Mouse (Mus musculus) stomach, postnatal 0 days (tissue): Measurements from ENCODE around the gene Ccdc172.

Experiments
- CTCF ChIP-seq: IDR thresholded peaks from 2 replicates; pipeline ENCODE4 v1.5.1; 2016; ENCODE audit warnings: antibody characterized with exemption, low read depth, mild to moderate bottlenecking, moderate library complexity
- EP300 ChIP-seq: optimal IDR thresholded peaks from 2 replicates; pipeline ENCODE3; 2016; ENCODE audit warnings: antibody characterized with exemption

DNA sequence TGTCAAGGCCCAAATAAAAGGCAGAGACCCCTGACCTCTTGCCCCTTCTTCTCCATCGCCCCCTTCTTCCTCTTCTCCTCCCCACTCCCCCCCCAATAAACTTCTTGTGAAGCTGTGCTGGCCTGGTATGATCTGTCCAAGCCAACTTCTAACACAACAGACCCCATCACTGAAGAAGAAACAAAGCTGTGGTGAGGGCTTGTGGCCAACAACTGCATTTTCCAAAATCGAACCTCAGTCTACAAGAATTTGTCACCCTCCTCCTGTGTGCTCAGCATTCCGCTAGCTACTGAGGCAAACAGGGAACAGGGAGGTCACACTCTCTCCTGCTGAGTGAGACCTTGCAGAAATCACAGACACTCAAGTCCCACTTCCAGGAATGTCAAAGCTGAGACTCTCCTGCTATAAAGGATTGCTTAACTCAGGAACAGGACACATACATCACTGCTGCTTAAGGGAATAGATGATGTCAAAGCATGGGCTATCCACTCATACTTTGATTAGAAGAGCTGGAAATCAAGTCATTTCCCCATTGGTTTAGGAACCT, 12.3 kb upstream of the Ccdc172 start:
- TF ChIP-seq EP300 (no peak), CTCF (no peak)
